Mouse (Mus musculus) adrenal gland, postnatal 10 days (tissue): ENCODE measurements around the gene Rae1. TPM values are rescaled to one million over a fixed set of nuclear protein-coding genes. Genes with fewer than 3 reads are reported as not detected.

ENCODE experiments used
- DNase-seq: peaks from one replicate; pipeline ENCODE4 v3.0.0; 2021; ENCODE audit warnings: mixed read lengths
- long read RNA-seq, 2 experiments: library from polyadenylated mRNA; stranded (forward); transcript quantifications; one replicate each; pipeline ENCODE4 v2.0.0; 2021
- total RNA-seq, 2 experiments: library from RNA; stranded (reverse); gene quantifications; 2 replicates each; pipeline ENCODE4 v1.2.3; 2021

Rae1 gene
- 10 to 100 TPM; 51.6 to 54.8 TPM for total RNA-seq
- long read RNA-seq, experiment 1, transcript Rae1-201 (12 exons, 1,742 nt): major isoform, 85 of 112 reads
- long read RNA-seq, experiment 1, partial matches to known transcripts: 20 of 112 reads
- long read RNA-seq, experiment 1, other reads (novel, unspliced or antisense): 6 of 112 reads
- long read RNA-seq, experiment 2, transcript Rae1-201 (12 exons, 1,742 nt): major isoform, 48 of 61 reads
- long read RNA-seq, experiment 2, partial matches to known transcripts: 7 of 61 reads
- long read RNA-seq, experiment 2, other reads (novel, unspliced or antisense): 6 of 61 reads

- peak; percentile 99 for DNase-seq
Observed at GRCm38 (mm10) chr2:172999630-173000284, at the start of gene Rae1. Gene Rae1, plus strand, starts transcription at chr2:173000117.

GRCm38 (mm10) chr2:172950119-172950676, 49.7 kb upstream of the Rae1 start:
- no peak for DNase-seq

- DNase-seq: no peak
Observed at GRCm38 (mm10) chr2:172950722-172951121, 49.2 kb upstream of the Rae1 start.

- no peak for DNase-seq
Observed at GRCm38 (mm10) chr2:172951976-172952375, 47.9 kb upstream of the Rae1 start.

- DNase-seq: no peak
Observed at GRCm38 (mm10) chr2:172958579-172958978, 41.3 kb upstream of the Rae1 start.

GRCm38 (mm10) chr2:172959006-172959768, 40.7 kb upstream of the Rae1 start:
- no peak for DNase-seq

- DNase-seq: no peak
Observed at GRCm38 (mm10) chr2:172960350-172960749, 39.6 kb upstream of the Rae1 start.

- DNase-seq: no peak
Observed at GRCm38 (mm10) chr2:172961211-172961610, 38.7 kb upstream of the Rae1 start.

GRCm38 (mm10) chr2:172965249-172965648, 34.7 kb upstream of the Rae1 start:
- no peak for DNase-seq

- no peak for DNase-seq
Observed at GRCm38 (mm10) chr2:172966480-172966879, 33.4 kb upstream of the Rae1 start.

GRCm38 (mm10) chr2:172971865-172972264, 28.1 kb upstream of the Rae1 start:
- DNase-seq: no peak

GRCm38 (mm10) chr2:172973806-172974565, 25.9 kb upstream of the Rae1 start:
- no peak for DNase-seq

GRCm38 (mm10) chr2:172974701-172975100, 25.2 kb upstream of the Rae1 start:
- DNase-seq: no peak

GRCm38 (mm10) chr2:172975159-172975558, 24.8 kb upstream of the Rae1 start:
- DNase-seq: no peak

GRCm38 (mm10) chr2:172976661-172977238, 23.2 kb upstream of the Rae1 start:
- no peak for DNase-seq

GRCm38 (mm10) chr2:172977409-172978130, 22.3 kb upstream of the Rae1 start, which contains the start of gene Spo11:
Gene Spo11, plus strand, starts transcription at chr2:172977700.
- DNase-seq: no peak

- DNase-seq: no peak
Observed at GRCm38 (mm10) chr2:172978131-172978633, 21.7 kb upstream of the Rae1 start.

- DNase-seq: no peak
Observed at GRCm38 (mm10) chr2:172979666-172980345, 20.1 kb upstream of the Rae1 start.

GRCm38 (mm10) chr2:172982776-172983561, 16.9 kb upstream of the Rae1 start:
- DNase-seq: no peak
